In genomic region chr7:144789601-144790556, GRCm38 (mm10) we compare ENCODE assay signal across 9 mouse cellular contexts. TPM values are rescaled to one million over a fixed set of nuclear protein-coding genes. Genes with fewer than 3 reads are reported as not detected.
DNase-seq lines count a peak whose midpoint lies in the region; ATAC-seq lines count a peak whose summit lies in the region.
"Had no signal": no experiment of that assay in that cellular context is flagged by ENCODE, and none has a peak within 500 bp of the region (broad histone marks: within the 10 kb centered on the region; RNA-seq: fewer than 3 reads in every experiment).

No protein-coding gene starts in this region.

- no peak overlapping the region for H3K27ac ChIP-seq in kidney, embryonic 15.5 days
- H3K27ac ChIP-seq in hindbrain, embryonic 11.5 days (ENCODE audit: low read depth, low read length) = no peak overlapping the region
- no peak overlapping the region for H3K27ac ChIP-seq in midbrain, embryonic 13.5 days
- H3K27ac ChIP-seq: macrophage had no signal

- no peaks in the 10 kb centered on the region for H3K9me3 ChIP-seq in kidney, embryonic 15.5 days (replicated peaks)
- no peaks in the 10 kb centered on the region for H3K9me3 ChIP-seq in hindbrain, embryonic 11.5 days (ENCODE audit: control insufficient read depth, low read length)
- no peaks in the 10 kb centered on the region; the same call in 1 of the 2 replicates for H3K9me3 ChIP-seq in midbrain, embryonic 13.5 days

- H3K4me2 ChIP-seq in kidney, embryonic 15.5 days = peak overlapping the region; percentile 57
- peak overlapping the region; percentile 22 for H3K4me2 ChIP-seq in hindbrain, embryonic 11.5 days (replicated peaks; ENCODE audit: low read depth, low read length)
- peak overlapping the region; percentile 47 for H3K4me2 ChIP-seq in midbrain, embryonic 13.5 days (replicated peaks)

- H3K4me1 ChIP-seq in kidney, embryonic 15.5 days = peaks cover 27% of the 10 kb centered on the region
- no peaks in the 10 kb centered on the region for H3K4me1 ChIP-seq in hindbrain, embryonic 11.5 days (replicated peaks; ENCODE audit: control insufficient read depth, insufficient read depth, low read length)
- no peaks in the 10 kb centered on the region for H3K4me1 ChIP-seq in midbrain, embryonic 13.5 days (replicated peaks)

- no peak overlapping the region for H3K9ac ChIP-seq in kidney, embryonic 15.5 days
- no peak overlapping the region for H3K9ac ChIP-seq in hindbrain, embryonic 11.5 days (ENCODE audit: low read depth, low read length)
- H3K9ac ChIP-seq in midbrain, embryonic 13.5 days (replicated peaks) = no peak overlapping the region

- no peak for DNase-seq in kidney, postnatal 25 days
- peak; percentile 10 for DNase-seq in brain, adult 2 months (ENCODE audit: low read depth, low spot score)
- peak; percentile 54 for DNase-seq in hindbrain, embryonic 11.5 days (ENCODE audit: low spot score)
- no peak for DNase-seq in frontal cortex, adult 2 months (ENCODE audit: extremely low spot score in 1 of 2, low spot score in 1 of 2)
- no peak for DNase-seq in spleen, adult 12 weeks (ENCODE audit: low spot score)
- DNase-seq in lung, postnatal 36 days = no peak

- H3K27me3 ChIP-seq in kidney, embryonic 15.5 days = 0 out of 2 replicates have a peak, but pooled peaks cover 4% of the 10 kb centered on the region
- no peaks in the 10 kb centered on the region; the same call in 1 of the 2 replicates for H3K27me3 ChIP-seq in hindbrain, embryonic 11.5 days (ENCODE audit: control insufficient read depth, insufficient read depth, low read length)
- H3K27me3 ChIP-seq in midbrain, embryonic 13.5 days = no peaks in the 10 kb centered on the region

- no peak for ATAC-seq in kidney, embryonic 15.5 days (replicated peaks; ENCODE audit: low FRiP score)
- no peak for ATAC-seq in hindbrain, embryonic 11.5 days (ENCODE audit: low FRiP score)
- no peak for ATAC-seq in midbrain, embryonic 13.5 days

- no peaks in the 10 kb centered on the region for H3K36me3 ChIP-seq in kidney, embryonic 15.5 days
- H3K36me3 ChIP-seq in hindbrain, embryonic 11.5 days (ENCODE audit: control insufficient read depth, insufficient read depth, low read length) = no peaks in the 10 kb centered on the region
- no peaks in the 10 kb centered on the region for H3K36me3 ChIP-seq in midbrain, embryonic 13.5 days

- peak overlapping the region; percentile 35 for H3K4me3 ChIP-seq in kidney, embryonic 15.5 days (replicated peaks)
- peak overlapping the region; percentile 10; the same call in 1 of the 2 replicates for H3K4me3 ChIP-seq in hindbrain, embryonic 11.5 days (ENCODE audit: low read depth, low read length)
- H3K4me3 ChIP-seq in midbrain, embryonic 13.5 days (replicated peaks) = peak overlapping the region; percentile 27

- WGBS in kidney, embryonic 15.5 days = 57% methylated on average over 36 of the region's 36 CpGs
- 45% methylated on average over 36 of the region's 36 CpGs for WGBS in hindbrain, embryonic 11.5 days
- WGBS in midbrain, embryonic 13.5 days = 47% methylated on average over 36 of the region's 36 CpGs

RNA-seq across cellular contexts. Expression of gene Ano1, which starts 38.1 kb away (rescaled TPM):
- polyA plus RNA-seq in kidney, embryonic 15.5 days (2015; fragmentation: Nextera tagmentation; extraction: Ambion mirVana) = 42.1 and 47.8 TPM in 2 replicates
- 6.2 and 7.1 TPM in 2 replicates for polyA plus RNA-seq in hindbrain, embryonic 11.5 days (2014; fragmentation: Nextera tagmentation; extraction: Ambion mirVana)
- polyA plus RNA-seq in midbrain, embryonic 13.5 days (2015; fragmentation: Nextera tagmentation; extraction: Ambion mirVana) = 13.0 and 15.1 TPM in 2 replicates
- 5.3 and 8.9 TPM in 2 replicates for polyA plus RNA-seq in frontal cortex, adult 2 months (2012; rRNA removed)
- polyA plus RNA-seq: macrophage had no signal

RNA-seq across cellular contexts. Expression of gene Fgf3, which starts 48.0 kb away (rescaled TPM):
- polyA plus RNA-seq in kidney, embryonic 15.5 days (2015; fragmentation: Nextera tagmentation; extraction: Ambion mirVana) = 0.36 and 0.53 TPM in 2 replicates
- polyA plus RNA-seq in hindbrain, embryonic 11.5 days (2014; fragmentation: Nextera tagmentation; extraction: Ambion mirVana) = 0.59 and 1.1 TPM in 2 replicates
- 5.9 and 7.6 TPM in 2 replicates for polyA plus RNA-seq in midbrain, embryonic 13.5 days (2015; fragmentation: Nextera tagmentation; extraction: Ambion mirVana)
- polyA plus RNA-seq in frontal cortex, adult 2 months (2012; rRNA removed) = 0.12 and 0.29 TPM in 2 replicates
- polyA plus RNA-seq: macrophage had no signal

RNA-seq across cellular contexts. Expression of gene Fgf4, which starts 57.3 kb away (rescaled TPM):
- polyA plus RNA-seq in kidney, embryonic 15.5 days (2015; fragmentation: Nextera tagmentation; extraction: Ambion mirVana) = 0.14 TPM in 1 of 2 replicates, not detected in the other
- 0.04 TPM in 1 of 2 replicates, not detected in the other for polyA plus RNA-seq in hindbrain, embryonic 11.5 days (2014; fragmentation: Nextera tagmentation; extraction: Ambion mirVana)
- not detected in 2 replicates for polyA plus RNA-seq in midbrain, embryonic 13.5 days (2015; fragmentation: Nextera tagmentation; extraction: Ambion mirVana)
- not detected in 2 replicates for polyA plus RNA-seq in frontal cortex, adult 2 months (2012; rRNA removed)
- polyA plus RNA-seq: macrophage had no signal

Comparison
In these comparisons a context has a peak if more than half of its experiments do, and no peak if none do; other contexts are left out.
1. DNase-seq: peak in brain, adult 2 months (single experiment) and hindbrain, embryonic 11.5 days (single experiment); none in kidney, postnatal 25 days (0 of 2), frontal cortex, adult 2 months (0 of 2), spleen, adult 12 weeks (single experiment) and lung, postnatal 36 days (single experiment).
2. Peak in every context shown above with its lines, with median percentiles within 50 percentile points of each other: H3K4me2 ChIP-seq and H3K4me3 ChIP-seq.